Mouse (Mus musculus): ENCODE measurements around the gene Zswim1.

Zswim1 gene

DNA sequence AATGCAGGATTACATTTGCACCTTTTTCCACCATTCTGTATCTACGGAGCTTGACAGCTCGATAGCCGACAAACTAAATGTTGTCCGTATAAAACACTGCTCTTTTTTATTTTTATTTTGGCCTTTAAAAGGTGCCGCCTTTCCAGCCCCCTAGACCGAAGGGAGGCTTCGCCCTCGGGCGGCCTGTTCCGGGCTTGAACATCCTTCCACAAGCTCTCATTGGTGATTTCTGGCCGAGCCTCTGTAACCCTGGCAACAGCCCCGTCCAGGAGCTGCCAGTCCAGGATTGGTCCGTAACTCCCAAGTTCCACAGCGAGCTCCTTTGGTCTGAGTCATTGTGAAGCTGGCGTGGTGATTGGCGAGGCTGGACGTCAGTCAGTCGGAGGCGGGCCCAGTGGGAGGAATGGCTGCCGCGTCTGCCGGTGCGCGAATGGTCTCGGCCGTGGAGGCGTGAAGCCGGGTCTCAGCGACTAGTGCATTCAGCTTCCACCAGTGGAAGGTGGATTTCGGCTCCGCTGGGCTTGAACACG is at the start of gene Zswim1:
Zswim1 (plus strand) TSS at position 51 of the 530 bp plus-strand sequence.
- DNase-seq (ENCODE audit: inconsistent age in 2 of 2, low spot score in 1 of 2): peak; percentile 99 to 100

DNA sequence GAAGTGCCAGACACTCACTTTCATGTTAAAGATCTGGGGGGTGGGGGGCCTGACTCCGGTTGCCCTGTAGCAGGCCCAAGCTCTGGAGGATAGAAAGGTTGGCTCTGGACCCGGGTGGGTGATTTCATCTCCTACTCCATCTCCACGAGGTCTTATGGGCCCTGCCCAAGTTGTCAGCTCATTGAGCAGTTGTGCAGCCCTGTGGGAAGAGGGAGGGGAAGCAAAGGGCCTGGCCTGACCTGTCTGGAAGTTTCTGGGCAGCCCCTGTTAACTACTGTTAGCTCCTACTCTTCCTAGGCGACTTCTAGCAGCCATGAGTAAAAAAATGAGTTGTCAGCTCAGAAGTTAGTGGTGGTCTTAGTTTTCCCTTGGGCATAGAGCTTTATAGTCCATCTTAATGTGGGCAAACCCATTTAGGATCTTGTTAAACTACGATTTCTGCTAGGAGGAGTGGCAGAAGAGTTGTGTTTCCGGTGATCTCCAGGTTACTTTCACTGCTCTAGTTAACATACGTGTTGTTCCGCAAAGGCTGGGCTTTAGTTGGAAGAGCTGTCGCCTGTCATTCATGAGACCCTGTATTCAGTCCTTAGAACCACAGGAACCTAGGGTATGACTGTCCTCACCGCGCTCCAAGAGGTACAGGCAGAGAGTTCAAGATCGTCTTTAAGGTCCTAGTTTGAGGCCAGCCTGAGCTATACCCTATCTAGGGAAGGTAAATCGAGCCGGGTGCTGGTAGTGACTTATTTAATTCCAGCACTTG is 49.1 kb upstream of the Zswim1 start:
- no peak for DNase-seq (ENCODE audit: inconsistent age in 2 of 2, low spot score in 1 of 2)

DNA sequence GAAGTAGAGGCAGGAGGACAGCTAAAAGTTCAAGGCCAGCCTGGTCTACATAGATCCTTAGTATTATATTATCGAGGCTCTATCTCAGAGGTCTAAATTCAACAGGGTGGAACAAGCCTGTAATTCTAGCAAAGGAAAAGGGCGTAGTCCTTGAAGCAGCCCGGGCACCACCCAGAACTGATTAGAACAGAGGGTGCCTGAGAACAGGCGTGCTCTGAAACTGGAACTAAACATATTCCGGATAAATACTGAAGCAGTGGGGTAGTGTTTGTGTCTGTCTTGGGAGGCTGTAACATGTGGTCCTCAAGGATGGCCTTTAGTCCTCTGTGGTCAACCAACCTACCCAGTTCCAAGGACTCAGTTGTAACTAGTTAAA is 48.5 kb upstream of the Zswim1 start:
- DNase-seq (ENCODE audit: inconsistent age in 2 of 2, low spot score in 1 of 2): no peak

DNA sequence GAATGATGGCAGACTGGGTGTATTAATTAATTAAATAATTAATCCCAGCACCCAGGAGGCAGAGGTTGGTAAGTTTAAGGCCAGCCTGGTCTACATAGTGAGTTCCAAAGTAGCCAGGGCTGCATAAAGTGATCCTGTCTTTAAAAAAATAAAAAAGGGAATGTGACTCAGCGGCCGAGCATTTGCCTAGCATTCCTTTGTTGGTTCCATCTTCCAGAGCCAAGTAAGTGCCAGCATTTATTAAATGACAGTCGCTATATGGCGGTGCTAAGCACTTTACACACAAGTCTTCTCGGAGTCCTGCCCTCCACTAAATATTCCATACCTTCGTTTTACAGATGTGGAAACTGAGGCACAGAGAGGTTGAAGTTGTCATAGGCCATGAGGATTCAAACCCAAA is 46.4 kb upstream of the Zswim1 start:
- no peak for DNase-seq (ENCODE audit: inconsistent age in 2 of 2, low spot score in 1 of 2)

DNA sequence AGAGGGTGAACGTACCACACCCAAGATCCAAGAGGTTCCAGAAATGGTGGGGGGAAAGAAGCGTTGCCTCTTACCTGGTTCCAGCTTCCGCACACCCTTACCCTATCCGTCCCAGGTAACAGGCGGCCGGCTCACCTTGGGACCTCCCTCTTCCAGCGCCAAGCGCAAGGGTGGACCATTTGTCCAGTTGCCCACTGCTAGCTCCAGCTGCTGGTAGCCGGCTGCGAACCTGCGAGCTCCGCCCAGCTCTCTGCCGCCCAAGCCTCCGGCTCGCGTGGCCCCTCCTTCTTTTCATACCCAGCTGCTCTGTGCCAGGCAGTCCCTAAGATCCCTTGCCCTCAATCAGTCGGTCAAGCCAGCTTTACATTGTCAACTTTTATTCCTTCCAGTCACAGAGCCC is 45.7 kb upstream of the Zswim1 start:
- no peak for DNase-seq (ENCODE audit: inconsistent age in 2 of 2, low spot score in 1 of 2)

DNA sequence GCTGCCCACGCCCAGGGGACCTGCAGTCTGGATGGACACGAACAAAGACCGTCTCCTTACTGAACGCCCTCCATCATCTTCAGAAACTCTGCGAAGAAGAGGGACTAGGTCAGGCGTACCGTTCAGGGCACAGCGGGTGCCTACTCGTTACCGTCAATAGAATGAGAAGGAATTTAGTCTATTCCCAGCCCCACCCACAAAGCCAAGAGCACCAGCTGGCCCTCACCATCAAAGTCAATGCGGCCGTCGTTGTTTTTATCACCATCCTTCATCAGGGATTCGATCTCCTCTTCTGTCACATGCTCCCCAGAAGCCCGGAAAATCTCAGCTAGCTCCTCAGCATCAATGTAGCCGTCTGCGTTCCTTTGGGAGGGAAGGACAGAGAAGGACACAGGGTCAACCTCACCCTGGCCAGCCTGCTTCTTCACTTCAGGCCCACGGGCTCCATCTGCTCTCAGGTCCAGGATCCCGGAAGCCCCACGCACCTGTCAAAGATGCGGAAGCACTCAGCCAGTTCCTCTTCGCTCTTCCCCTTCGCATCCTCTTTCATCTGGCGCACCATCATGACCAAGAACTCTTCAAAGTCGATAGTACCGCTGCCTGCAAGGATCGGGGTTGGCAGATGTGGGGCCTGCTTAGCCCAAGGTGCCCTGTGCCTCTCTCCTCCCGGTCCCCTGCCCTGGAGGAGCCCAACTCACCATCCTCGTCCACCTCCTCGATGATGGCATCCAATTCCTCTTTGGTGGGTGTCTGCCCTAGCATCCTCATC is 45.1 kb upstream of the Zswim1 start:
- DNase-seq (ENCODE audit: inconsistent age in 2 of 2, low spot score in 1 of 2): no peak

DNA sequence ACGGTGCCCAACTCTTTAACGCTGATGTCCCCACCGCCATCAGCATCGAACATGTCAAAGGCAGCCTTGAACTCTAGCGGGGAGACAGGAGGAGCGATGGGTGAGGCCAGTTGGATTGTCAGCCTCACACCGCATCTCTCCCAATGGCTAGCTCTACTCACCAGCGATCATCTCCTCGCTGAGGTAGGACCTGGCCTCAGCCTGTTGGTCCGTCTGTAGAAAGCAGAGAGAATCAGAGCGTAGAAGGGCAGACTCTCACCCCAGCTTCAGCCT is 44.5 kb upstream of the Zswim1 start:
- DNase-seq (ENCODE audit: inconsistent age in 2 of 2, low spot score in 1 of 2): no peak

DNA sequence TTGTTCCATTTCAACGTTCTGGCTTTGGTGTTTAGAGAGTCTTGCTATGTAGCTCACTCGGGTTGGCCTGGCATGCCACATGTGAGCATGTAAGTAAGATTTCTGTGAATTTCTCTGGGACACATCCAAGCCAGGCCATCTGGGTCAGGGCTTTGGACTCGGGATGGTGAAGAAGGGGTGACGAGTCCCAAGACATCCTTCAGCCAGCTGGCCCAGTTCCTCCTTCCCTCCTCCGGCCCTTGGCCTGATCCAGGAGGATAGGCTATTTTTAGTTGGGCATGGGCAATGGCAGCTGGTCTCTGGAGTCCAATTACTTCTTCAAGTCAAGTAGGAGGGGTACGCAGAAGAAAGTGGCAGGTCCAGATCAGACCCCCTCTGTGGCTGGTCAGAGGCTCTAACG is 43.7 kb upstream of the Zswim1 start:
- no peak for DNase-seq (ENCODE audit: inconsistent age in 2 of 2, low spot score in 1 of 2)

DNA sequence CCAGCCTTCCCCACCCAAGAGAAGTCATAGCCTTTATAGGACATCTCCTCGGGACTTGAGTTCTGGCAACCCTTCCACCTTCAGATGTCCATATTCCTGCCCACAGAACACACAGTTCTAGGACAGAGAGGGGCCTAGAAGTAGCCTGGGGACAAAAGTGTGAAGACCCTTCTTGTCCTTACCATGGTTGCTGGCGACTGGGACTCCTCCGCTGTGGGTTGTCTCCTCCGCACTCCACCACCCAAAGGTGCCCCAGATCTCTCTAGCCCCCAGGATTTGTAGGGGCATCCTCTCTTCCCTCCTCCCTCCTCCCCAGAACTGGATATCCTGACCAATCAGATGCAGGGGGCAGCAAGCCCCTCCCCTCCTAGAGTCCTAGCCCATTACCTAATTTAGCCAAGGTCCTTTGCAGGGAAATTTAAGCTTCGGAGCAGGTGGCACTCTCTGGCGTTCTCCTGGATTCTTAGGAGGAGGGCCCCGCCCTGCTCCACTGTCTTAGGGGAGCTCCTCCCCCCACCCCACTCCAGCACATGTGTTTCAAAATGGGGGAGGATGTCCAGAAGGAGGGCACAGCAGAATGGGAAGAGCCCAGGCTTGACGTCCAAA is 42.9 kb upstream of the Zswim1 start, which contains the start of gene Tnnc2:
Tnnc2 (minus strand) TSS at position 487 of the 606 bp plus-strand sequence.
- DNase-seq (ENCODE audit: inconsistent age in 2 of 2, low spot score in 1 of 2): no peak

DNA sequence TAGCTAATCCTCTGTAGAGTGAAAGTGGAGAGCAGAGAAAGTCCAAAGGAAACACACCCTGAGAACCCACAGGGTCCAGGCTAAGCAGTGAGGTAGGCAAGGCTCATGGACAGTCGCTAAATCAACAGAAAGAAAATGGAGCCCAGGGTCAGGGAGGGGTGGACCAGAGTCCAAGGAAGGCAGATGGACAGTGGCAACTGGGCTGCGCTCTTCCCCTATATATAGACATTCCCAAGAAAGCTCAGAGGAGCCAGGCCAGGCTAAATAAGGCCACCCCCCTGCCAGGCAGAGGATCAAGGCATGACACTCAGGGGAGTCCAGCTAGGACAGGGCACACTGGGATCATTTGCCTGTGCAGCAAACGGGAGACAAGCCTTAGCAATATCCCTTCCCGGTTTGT is 40.6 kb upstream of the Zswim1 start:
- no peak for DNase-seq (ENCODE audit: inconsistent age in 2 of 2, low spot score in 1 of 2)

DNA sequence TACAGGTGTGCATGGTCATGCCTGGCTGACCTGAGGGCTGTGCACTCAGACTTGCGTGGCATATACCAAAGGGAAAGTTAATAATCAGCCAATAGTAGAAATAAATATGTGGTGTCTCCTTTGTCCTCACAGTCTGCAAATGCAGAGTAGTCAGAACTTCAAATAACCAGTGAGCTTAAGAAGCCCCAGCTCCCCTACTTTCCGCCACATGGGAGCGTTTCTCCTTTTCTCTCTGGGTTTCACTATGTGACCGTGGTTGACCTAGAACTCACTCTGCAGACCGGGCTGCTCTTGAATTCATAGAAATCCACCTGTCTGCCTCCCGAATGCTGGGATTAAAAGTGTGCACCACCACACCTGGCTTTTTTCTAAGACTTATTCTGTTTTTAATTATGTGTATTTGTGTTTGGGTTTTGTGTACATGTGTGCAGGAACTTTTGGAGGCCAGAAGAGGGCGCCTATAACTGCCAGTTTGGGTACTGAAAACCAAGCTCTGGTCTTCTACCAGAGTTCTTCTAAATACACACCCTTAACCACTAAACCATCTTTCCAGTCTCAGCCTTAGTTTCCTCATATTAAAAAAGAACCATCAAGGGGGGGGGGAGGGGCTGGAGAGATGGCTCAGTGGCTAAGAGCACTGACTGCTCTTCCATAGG is 38.4 kb upstream of the Zswim1 start:
- no peak for DNase-seq (ENCODE audit: inconsistent age in 2 of 2, low spot score in 1 of 2)

DNA sequence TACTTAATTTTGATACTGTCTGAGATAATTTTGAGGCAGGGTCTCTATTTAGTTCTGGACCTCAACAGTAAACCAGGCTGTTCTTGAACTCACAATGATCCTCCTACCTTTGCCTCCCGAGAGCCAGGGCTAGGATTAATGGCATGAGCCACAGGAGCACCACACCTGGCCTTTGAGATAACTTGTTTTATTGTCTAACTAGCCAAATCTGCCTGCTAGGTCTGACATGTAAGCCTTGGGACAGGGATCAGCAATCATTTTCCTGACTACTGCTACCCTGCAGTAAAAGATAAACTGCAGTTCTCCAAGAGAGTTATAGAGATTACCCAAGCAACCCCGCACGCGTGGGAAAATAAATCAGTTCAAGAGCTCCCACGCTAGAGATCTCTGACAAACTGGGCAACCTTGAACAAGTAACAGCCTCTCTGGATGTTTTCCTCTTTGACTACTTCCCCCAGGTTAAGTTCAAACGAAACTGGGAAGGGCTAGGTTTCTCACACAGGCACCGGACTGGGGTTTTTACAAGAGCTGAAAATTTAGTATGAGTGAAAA is 37.5 kb upstream of the Zswim1 start:
- no peak for DNase-seq (ENCODE audit: inconsistent age in 2 of 2, low spot score in 1 of 2)

DNA sequence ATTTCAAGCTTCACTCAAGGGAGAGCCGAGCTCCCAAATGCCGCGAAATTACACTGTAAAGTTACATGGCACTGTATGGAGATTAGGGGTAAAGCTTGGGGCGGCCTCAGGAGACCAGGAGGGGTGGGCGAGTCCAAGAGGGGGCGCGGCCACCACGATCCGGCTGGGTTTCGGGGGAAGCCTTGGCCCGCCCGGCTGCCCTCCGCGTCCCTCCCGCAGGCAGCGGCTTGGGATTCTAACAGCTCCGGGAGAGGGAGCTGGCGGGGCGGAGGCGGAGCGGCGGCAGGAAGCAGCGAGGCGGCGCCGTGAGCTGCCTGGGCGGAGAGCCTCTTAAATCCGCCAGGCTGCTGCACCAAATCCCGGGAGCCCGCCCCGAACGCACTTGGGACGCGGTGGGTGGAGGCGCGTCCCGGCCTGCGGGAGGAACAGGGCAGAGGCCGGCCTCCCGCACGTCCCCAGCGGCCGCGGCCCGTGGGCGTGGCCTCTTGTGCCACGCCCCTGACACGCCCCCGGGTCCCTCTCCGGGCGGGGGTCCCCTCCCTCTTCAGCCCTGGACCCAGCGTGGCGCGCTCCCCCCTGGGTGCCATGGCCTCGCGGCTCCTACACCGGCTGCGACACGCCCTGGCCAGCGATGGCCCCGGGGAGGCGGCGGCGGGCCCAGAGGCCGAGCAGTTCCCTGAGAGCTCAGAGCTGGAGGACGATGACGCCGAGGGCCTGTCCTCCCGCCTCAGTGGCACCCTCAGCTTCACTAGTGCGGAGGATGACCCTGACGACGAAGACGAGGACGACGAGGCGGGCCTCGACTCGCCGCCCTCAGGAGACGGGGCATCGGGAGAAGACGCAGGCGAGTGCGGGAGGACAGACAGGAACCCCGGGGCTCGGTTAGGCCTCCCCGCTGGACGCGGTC is 36.8 kb upstream of the Zswim1 start, which contains the start of gene Snx21:
Snx21 (plus strand) TSS at position 343 of the 907 bp plus-strand sequence.
- DNase-seq (ENCODE audit: inconsistent age in 2 of 2, low spot score in 1 of 2): peak; percentile 98

DNA sequence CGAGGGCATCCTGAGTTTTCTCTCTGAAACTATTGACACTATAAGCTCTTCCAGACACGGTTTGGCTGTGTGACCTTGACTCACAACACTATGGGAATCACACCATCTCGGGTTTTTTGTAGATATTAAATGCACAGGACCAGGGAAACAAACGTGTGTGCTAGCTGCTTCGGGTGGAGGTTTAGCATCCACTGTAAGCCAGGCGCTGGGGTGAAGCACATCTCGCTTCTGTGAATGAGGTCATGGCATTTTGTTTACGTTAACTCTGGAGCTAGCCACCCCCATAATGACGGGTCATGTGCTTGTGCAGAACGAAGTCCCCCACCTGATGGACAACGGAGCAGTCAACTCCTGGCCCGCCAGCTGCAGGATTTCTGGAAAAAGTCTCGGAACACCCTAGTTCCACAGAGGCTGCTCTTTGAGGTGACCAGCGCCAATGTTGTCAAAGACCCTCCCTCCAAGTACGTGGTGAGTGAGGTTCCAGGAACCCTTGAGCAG is 36.0 kb upstream of the Zswim1 start:
- peak in 1 of 2 experiments; percentile 53 for DNase-seq (ENCODE audit: inconsistent age in 2 of 2, low spot score in 1 of 2)

DNA sequence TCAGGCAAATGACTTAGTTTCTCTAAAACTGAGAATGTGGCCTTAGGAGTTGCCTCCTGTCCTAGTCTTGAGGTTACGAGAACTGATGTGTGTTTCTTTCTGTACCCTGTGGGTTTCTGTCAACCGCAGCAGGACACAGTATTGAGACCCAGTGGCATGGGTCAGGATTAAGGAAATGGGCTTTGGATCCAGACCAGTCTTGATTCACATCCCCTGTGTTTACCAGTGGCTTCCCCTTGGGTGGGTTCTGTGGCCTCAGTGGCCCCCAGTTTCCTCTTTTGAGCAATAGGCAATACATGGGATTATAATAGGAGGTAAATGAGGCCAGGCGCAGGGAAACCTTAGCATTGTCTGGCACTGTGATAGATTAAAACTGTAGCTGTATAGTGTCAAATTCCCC is 35.5 kb upstream of the Zswim1 start:
- peak in 1 of 2 experiments; percentile 66 for DNase-seq (ENCODE audit: inconsistent age in 2 of 2, low spot score in 1 of 2)

DNA sequence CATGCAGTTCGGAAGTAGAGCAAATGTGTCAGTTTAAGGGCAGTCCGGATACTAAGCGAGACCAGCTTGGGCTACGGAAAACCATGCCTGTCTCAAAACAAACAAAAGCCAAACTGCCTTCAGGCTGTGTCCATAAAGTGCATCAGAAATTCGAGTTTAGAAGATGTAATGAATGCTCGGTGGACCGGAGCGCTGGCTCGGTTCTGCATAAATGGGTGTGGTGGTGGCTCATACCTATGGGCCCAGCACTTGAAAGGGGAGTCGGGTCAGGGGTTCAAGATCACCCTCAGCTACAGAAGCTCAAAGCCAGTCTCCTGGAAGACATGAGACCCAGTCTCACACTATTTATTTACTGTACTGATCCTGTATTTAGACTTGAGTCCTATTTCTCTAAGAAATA is 34.7 kb upstream of the Zswim1 start:
- peak in 1 of 2 experiments; percentile 61 for DNase-seq (ENCODE audit: inconsistent age in 2 of 2, low spot score in 1 of 2)

DNA sequence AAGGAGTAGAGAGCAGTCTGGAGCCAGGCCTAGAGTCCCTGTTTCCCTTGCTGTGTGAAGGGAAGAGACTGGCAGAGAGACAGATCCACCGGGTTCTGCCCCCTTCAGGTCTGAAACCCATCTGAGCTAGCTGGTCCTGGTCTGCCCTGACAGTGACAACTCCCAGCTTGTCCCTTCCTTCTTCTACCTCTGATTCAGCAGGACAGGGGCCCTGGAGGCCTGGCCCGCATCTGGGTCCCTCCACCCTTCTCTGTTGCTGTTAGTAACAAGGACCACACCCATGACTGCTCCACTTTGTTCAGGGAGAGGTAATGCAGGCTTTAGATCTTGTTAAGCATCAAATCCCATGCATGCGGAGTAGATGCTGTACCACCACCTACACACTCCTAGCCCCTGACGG is 34.1 kb upstream of the Zswim1 start:
- DNase-seq (ENCODE audit: inconsistent age in 2 of 2, low spot score in 1 of 2): no peak

DNA sequence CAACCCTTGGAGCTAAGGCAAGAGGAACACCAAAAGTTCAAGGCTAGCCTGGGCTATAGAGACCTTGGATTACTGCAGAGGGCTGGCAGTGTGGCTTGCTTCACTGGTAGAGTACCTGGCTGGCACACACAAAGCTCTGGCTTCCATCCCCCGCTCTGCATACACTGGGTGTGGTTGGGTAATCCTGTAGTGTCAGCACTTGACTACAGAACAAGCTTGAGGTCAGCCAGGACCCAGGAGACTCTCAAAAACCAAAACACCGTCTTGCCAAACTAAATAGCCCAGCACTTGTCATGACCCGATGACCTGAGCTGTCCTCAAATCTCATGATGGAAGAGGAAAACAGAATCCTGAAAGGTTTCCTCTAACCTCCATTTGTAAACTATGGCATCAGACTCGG is 32.0 kb upstream of the Zswim1 start:
- peak in 1 of 2 experiments; percentile 76 for DNase-seq (ENCODE audit: inconsistent age in 2 of 2, low spot score in 1 of 2)

DNA sequence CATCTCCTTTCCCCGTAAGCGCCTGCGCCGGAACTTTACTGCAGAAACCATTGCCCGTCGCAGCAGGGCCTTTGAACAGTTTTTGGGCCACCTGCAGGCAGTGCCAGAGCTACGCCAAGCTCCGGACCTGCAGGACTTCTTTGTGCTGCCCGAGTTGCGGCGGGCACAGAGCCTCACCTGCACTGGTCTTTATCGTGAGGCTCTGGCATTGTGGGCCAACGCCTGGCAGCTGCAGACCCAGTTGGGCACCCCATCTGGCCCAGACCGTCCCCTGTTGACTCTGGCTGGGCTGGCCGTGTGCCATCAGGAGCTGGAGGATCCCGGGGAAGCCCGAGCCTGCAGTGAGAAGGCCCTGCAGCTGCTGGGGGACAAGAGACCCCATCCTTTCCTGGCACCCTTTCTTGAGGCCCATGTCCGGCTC is 30.6 kb upstream of the Zswim1 start:
- no peak for DNase-seq (ENCODE audit: inconsistent age in 2 of 2, low spot score in 1 of 2)

Data from adrenal gland, adult (tissue).